Mouse (Mus musculus) erythroblast, embryonic 14.5 days (primary cell): ENCODE measurements at regions not wholly inside any gene's neighbourhood (a gene's known extent, or its start where the extent isn't known, plus 50 kb on each side); places are given as distances from the start of the nearest gene placed in this dataset.

Experiments
- GATA1 ChIP-seq: IDR thresholded peaks from 2 replicates; pipeline ENCODE4 v1.6.1; 2012; ENCODE audit warnings: low read length, inconsistent platforms, mixed read lengths
- TAL1 ChIP-seq: IDR thresholded peaks from 3 replicates; pipeline ENCODE4 v1.6.1; 2012; ENCODE audit warnings: low read length, inconsistent platforms, mixed read lengths

DNA sequence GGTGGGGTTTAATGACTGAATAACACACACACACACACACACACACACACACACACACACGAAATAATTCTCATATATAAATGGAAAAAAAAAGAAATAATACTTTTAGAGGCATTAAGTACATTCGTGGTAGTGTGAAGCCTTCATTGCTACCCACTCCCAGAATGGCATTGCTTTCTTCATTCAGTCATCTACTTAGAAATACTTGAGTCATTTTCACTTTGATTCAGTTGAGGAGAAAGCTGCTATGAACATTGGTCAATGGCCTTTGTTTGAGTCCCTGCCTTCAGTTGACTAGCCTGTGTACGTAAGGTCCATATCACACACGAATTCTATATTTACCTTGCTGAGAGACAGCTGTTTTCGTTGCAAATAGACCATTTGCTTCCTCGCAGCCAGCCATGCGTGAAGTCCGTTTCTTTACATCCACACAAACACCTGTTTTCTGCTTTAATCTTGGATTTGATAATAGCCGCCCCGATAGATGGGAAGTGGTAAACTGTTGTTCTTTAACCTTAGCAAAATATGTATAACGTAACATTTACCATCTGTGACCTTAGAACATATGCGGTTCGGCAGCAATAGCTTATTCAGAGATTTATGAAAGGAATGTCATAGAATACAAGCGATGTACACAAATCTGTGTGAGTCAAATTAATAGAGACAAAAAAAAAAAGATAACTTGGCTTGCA is 72.3 kb upstream of the Cpm start:
- TF ChIP-seq GATA1, result no peak
- TF ChIP-seq TAL1, result no peak
